Mouse (Mus musculus) G1E (cell line): ENCODE data around the gene Borcs6.

Source experiments
- CTCF ChIP-seq: IDR thresholded peaks from 2 replicates; pipeline ENCODE4 v1.5.1; 2012; ENCODE audit warnings: low read depth, low read length, inconsistent platforms, mixed read lengths
- GATA1 ChIP-seq: IDR thresholded peaks from 2 replicates; pipeline ENCODE4 v1.6.1; 2012; ENCODE audit warnings: borderline replicate concordance, low read length, inconsistent platforms, mixed read lengths
- POLR2AphosphoS5 ChIP-seq: IDR thresholded peaks from 2 replicates; pipeline ENCODE4 v1.6.1; 2012; ENCODE audit warnings: low read depth, low read length, inconsistent platforms; ENCODE audit not compliant: insufficient replicate concordance
- TAL1 ChIP-seq: conservative IDR thresholded peaks from 2 replicates; pipeline ENCODE4 v1.6.1; 2012; ENCODE audit warnings: low read depth, low read length, inconsistent platforms, mixed read lengths

GRCm38 (mm10) chr11:69104487-69104886, 45.0 kb downstream of the Borcs6 start:
- TF ChIP-seq CTCF (no peak), TAL1 (no peak), GATA1 (no peak), POLR2AphosphoS5 (no peak)
